Mouse (Mus musculus) CH12F3 (cell line): ENCODE data around the gene Rps3a1.

ENCODE experiments used
- in situ Hi-C: fragments of 300-500 bp; cut with MboI; formaldehyde crosslinking; loops from 2 replicates; pipeline ENCODE4 v1.14.3; 2020; ENCODE audit warnings: low sequenced_read_pairs

Gene Rps3a1

DNA sequence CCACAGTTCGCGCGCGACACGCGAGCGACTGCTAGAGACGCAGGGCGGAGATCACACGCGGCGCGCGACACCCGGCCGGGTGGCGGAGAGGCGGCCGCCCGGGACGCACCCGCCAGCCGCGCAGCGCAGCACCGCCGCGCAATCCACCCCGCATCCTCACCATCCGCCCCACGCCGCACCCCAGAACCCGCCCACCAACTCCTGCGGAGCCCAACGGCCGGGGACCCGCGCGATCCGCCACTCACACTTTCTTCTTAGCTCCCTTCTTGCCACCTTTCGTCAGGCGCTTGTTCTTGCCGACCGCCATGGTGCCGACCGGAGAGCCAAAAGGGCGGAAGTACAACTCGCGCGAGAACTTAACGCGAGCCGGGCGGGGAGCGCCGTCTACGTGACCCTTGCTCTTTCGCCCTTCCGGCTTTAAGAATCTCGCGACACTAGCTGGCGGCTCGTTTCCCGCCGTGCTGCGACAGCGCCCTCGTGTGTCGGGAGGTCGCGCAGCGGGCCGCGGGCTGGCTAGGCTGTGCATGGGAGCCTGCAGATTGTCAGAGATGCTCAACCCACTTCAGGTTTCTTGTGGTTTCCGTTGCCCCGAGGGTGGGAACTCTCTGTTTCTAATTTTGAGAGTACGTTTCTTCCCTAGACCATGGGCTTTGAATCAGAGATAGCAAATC lies at the start of gene Rps3a1:
TSS of gene Rps3a1 (minus strand) at position 440 of the 671 bp plus-strand sequence.
- in situ Hi-C loops = no loop called here

DNA sequence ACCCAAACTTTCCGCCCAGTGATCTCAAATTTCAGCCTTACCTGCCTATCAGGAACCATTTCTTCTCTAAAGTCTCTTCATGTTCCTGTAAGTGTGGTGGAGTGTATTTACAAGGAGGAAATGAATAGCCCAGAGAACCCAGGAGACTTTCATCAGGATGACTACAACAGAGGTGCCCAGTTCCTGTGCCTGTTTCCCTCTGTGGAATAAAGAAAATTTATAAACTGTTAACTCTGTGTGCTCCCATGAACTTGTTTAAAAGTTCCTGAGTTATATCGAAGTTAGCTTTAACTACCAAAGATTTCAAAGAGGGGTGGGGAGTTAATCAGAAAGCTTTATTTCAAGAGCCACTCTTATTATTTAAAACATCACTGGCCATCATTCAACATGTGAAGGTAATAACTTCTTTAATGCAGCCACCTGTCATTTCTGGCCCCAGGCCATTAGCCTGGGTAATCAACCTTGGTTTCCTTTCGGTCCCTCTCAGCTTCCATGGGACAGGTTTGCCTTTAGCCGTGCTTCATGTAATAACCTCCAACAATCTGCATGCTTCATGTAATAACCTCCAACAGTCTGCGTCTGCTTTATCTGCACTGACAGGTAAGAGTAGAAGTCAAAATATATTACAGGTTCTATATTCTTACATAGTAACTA lies 45.4 kb upstream of the Rps3a1 start:
- in situ Hi-C loops = no loop called here

DNA sequence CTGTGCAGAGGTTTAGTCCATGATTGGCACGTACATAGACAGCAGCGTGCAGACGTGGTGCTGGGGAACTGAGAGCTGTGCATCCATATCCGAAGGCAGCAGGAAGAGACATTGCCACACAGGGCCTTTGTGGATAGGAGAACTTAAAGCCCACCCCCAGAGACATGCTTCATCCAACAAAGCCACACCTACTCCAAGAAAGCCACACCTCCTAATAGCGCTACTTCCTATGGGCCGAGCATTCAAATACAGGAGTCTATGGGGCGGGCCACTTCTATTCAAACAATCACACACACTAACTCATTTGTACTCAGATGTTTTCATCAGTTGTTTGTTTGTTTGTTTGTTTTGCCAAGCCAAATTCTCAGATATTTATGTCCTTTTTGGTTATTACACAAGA lies 42.0 kb upstream of the Rps3a1 start:
- in situ Hi-C loops = no loop called here

DNA sequence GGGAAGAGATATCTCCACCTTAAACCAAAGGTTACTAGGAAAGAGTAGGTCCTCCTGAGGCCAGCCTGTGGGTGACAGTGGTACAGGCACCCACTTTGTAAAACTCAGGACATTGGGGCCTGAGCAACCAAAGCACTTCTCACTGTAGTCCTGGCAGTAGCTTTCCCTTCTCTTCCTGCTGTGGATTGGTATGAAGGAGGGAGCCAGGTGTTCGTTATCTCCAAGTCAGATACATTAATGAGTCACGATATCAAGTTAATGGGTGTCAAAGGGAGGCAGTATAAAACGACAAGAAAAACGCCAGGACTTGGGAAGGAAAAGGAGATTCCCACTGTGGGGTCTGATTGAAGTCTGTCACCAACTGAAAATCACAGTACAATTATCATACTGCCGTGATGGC lies 38.6 kb upstream of the Rps3a1 start:
- in situ Hi-C loops = no loop called here

DNA sequence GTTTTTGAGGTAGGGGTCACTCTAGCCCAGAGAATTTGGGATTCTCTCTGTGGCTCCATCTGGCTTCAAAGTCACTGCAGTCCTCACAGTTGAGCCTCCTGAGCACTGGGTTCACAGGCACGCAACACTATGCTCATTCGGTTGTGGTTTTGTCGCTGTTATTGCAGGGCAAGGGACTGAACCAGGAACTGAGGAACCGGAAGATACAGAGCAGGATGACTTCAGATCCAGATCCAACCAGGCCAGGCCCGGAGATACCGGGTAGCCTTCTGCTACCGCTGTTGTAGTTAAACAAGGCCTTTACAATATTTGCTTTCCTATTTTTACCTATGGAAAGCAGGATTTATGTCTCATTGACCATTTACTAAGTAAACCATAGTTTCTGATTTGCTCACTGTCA lies 37.2 kb upstream of the Rps3a1 start:
- in situ Hi-C loops = no loop called here

DNA sequence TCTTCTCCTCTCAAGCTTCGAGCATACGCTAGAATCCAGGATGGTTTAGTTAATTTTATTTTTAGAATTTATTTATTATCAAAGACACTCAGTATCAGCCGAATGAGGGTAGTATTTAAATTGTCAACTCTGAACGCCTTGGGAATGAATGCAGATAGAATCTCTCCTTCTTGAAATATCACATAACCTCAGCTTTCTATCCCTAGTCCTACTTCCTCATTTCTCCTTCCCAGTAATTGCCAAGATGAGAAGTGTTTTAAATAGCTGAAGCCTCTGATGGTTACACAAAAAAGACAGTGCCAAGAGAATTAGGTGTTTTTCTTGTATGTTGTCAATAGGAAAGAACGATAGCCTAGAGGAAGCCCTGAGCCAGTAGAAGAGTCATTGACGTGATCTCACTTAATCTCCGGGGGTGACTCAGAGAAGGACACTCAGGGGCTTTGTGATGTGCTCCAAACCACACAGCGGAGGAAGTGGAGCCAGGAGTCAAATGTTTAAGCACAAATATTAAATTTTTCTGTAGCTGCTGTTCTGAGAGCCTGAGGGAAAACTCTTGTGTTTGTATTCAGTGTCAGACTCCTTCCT lies 26.4 kb upstream of the Rps3a1 start:
- in situ Hi-C loops = no loop called here

DNA sequence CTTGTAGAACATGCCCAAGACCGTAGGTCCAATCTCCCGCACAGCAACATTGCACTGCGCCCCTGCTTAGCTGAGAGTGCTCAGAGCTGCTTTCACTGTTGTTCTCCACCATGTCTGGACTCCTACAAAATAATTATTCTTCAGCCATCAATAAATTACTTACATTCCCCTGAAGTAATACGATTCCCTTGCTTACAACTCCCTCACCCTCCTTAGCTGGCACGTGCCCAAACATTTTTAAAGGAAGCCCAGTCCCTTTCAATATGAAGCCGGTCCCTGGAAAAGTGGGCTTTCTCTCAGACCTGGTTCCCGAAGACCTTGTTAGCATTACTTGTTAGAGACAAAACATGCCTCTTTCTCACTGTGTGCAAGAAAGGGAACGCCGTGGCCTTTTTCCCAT lies 7.0 kb upstream of the Rps3a1 start:
- in situ Hi-C loops = no loop called here

DNA sequence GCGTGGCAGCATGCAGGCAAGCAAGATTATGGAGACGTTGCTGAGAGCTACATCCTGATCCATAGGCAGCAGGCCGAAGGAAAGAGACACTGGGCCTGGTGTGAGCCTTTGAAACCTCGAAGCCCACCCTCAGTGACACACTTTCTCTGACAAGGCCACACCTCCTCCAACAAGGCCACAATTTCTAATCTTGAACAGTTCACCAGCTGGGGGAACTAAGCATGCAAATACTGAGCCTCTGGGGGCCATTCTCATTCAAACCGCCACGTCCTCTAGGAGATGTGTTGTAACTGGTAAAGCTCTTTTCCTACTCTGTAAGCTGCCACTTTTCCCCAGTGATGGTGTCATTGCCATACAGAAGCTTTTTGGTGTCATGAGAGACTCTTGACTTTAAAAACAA lies 6.6 kb upstream of the Rps3a1 start:
- in situ Hi-C loops = no loop called here

DNA sequence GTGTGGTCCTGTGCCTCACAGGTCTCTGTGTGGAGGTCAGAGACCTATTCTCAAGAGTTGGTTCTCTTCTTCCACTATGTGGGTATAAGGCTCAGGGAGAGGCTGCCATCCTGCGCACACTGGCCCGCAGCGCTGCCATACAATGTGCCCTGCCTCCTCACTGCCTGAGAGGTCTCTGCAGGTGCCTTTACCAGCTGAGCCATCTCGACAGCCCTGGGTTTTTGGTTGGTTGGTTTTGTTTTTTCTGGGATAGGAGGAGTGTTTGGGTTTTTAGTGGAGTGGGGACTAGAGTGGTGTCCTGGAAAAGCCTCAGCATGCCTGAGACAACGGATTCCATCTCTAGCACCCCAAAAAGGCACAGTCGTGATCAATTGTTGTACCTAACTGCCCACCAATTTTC lies 841 bp upstream of the Rps3a1 start:
- in situ Hi-C loops = no loop called here

DNA sequence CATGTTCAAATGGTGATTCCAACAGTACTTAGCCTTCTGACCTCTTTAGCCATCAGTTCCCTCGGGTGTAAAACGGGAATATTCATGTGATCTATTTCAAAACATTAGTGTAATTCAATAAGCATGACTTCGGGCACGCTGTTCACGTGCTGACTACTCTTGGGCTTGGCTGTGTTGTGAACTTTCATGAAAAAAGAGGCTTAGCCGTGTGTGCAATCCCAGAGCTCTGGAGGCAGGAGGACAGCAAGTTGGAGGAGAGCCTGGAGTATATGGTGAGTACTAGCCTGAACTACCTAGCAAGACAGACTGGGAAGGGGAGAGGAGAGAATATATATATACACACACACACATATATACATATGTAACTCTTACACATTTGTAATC lies 424 bp upstream of the Rps3a1 start:
- in situ Hi-C loops = no loop called here

DNA sequence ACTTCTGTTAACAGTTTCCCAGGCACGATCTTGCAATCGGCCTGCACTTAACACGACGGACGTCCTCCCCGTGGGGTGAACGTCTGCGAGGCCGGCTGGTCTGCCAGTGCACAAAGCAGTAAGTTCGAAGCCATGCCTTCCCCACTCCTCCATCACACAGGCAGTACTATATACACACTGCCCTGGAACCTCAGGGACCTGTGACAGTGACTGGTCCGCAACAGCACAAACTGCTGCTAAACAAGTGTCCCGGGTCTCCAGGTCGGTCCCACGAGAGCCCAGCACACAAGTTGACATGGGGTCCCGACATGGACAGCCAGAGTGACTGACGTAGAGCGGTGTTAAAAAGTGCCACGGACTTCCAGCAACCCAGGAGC lies 628 bp downstream of the Rps3a1 start:
- in situ Hi-C loops = no loop called here

DNA sequence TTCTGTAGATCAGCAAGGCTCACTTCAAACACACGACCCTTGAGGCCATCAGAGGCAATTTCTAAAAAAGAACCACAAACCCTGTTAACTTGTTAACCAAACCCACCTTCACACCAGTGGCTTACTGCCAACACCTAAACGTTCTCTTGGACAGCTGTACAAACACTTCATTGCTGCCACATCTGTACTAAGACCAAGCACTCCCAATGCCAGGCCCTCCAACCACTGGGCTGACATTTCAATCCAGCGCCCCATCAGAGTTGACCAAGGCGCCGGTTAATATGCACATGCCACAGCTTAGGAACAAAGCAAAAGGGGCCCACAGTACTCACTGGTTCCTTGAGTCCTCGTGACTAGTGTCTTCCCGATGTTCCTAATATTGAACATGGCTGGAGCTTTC lies 1.1 kb downstream of the Rps3a1 start:
- in situ Hi-C loops = no loop called here

DNA sequence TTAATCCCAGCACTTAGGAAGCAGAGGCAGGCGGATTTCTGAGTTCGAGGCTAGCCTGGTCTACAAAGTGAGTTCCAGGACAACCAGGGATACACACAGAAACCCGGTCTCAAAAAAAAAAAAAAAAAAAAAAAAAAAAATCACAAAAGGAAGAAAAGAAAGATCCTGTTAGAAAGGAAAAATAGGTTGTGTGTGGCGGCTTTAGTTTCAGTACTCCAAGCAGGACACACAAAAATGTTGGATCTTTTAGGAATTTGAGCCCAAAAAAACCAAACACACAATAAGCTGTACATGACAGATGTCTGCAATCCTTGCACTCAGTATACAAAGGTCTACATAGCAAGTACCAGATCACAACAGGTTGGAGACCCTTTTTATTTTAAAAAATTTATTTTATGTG lies 2.8 kb downstream of the Rps3a1 start:
- in situ Hi-C loops = no loop called here

DNA sequence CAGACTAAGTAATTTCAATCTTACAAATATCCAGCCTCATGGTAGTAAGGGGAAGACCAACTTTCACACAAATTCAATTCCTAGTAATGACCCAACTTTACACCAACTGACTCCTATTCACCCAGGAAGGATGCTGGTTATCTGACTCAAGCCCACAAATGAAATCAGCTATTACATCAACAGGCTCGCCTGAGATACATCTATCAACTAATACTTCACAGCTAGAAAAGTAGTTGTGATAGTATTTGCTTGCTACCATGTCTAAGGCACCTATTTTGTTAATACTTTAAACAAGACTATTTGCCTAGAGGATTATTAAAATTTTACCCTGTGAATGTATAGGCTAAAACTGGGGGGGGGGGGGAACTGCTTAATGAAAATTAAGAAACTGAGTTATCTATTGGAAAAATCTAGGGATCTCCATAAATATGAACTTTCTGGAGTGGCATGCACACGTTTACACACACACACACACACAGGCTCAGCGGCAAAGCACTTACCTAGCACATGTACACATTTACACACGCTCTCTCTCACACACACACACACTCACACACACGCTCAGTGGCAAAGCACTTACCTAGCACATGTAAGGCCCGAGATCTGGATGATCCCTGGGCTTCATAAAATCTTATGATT lies 5.4 kb downstream of the Rps3a1 start:
- in situ Hi-C loops = no loop called here

DNA sequence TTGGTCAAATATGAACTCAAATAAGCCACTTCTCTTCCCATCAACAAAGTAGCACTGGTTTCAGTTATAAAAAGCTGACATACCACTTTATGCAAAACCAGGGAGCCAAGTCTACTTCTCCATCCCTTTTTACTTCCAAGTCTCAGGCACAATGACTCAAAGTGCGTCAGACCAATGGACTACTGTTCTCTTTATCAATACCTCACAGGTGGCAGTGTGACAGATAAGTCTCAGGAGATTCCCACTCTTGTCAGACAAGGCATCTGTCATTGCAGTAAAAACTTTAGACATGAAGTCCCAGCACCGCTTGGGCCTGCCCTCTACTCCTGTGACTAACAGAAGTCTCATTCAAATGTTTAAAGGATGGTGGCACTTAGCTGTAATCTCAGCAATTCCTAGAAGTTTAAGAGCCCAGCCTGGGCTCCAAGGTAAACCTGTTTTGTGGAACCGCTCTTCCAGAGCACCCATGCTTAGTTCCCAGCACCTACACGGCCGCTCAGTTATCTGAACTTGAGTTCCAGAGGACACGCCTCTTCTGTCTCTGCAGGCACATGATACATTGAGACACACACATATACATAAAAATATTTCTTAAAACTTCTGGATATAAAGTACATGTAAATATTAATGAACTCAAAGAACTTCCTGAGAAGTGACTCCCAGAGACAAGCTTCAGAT lies 6.5 kb downstream of the Rps3a1 start:
- in situ Hi-C loops = no loop called here

DNA sequence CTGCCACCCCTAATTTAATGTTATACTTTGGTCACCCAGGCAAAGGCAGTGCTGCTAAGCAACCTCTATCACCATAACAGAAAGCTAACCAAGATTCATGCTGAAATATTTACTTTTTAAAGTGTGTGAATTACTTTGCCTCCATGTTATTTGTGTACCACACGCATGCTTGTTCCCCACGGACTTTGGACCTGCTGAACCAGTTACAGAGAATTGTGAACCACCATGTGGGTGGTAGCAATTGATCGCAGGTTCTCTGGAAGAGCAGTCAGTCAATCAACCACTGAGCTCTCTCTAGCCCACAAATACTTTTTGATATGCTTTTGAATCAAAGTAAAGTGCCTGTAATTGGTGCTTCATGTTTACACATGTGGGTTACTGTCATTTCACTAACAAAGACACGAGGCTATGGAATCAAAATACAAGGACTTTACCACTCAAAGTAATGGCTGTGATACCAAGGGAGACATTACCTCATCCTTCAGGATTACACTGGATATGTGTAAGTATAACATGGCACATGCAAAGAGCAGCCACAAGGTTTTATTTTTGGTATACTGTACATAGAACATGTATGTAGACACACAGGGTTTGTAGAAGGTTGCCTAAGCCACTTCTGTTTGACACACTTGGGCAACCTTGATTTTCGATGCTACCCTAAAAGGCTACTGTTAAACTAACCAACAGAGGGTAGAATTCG lies 7.4 kb downstream of the Rps3a1 start:
- in situ Hi-C loops = no loop called here

DNA sequence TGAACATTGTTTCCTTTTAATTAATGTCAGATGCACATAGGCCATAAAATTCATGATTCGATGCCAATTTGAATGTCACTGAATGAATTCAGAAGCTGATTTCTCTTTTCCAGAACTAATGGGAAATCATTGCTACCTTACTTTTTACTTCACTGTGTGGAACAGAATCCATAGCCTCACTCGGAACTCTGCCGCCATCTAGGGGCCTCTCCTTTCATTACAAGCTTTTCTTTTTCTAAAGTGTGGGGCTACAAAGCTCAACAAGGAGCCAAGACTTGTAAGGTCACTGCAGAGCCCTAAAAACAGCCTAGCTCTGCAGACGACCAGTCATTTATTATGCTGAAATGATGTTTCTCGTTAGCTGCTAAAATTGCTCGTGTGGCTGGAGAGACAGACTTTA lies 12.7 kb downstream of the Rps3a1 start:
- in situ Hi-C loops = no loop called here

DNA sequence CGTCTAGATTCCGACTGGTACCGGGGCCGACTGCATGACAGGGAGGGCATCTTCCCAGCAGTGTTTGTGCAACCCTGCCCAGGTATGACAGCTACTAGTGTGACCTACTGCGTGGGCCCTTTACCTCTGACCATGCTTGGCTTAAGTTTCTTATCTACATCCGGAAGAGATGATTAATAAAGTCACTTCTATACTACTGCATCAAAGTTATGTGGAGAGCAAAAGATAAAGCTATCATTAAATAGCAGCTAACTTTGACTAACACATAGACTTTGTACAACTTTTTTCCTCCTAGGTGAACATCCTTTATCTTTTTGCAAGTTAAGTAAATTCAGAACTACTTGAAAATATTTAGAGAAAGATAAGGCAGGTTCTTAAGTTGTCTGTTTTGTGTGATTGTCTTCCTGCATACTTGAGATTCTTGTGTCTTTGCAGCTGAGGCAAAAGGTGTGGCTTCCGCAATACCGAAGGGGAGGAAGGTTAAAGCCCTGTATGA lies 19.2 kb downstream of the Rps3a1 start:
- in situ Hi-C loops = no loop called here

DNA sequence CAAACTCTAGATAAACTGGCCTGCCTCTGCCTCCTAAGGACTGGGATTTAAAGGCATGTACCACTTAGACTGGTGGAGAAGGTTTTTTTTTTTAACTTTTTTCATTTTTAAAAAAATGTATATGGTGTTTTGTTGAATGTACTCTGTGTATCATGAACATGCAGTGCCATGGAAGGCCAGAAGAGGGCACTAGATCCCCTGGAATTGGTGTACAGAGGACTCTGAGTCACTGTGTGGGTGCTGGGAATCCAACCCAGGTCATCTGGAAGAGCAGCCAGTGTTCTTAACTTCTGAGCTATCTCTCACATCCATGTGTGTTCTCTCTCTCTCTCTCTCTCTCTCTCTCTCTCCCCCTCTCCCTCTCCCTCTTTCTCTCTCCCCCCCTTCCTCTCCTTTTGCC lies 20.3 kb downstream of the Rps3a1 start:
- in situ Hi-C loops = no loop called here

DNA sequence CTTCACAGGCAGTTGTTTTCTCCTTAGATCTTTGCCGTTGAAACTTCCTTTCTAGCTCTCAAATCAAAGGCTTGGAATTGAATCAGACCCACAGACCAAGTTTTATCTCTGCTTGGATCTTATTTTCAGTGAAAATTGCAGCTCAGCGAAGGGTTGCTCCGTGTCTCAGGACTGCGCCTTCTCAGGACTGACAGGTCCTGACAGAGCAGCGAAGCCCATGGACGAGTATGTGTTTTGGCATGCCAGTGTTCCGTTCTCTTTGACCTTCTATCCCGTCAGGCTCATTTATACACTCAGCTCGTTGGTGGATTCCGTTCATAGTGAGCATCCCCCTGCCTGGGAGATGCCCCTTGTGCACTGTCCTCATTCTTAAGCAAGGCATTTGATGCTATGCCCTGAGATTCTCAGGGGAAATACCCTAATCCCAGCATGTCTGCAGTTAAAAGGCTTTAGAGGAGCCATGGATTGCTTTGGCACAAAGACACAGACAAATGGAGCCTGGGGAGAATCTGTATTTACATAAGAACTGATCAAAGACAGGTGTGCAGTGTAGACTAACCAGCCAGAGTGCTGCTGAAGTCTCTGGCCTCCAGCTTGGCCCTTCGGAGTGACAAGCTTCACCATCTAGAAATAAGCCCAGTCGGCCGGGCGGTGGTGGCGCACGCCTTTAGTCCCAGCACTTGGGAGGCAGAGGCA lies 23.1 kb downstream of the Rps3a1 start:
- in situ Hi-C loops = no loop called here
